Mouse (Mus musculus) layer of hippocampus, adult 2 months (tissue): Measurements from ENCODE around the gene Gm17124. TPM values are rescaled to one million over a fixed set of nuclear protein-coding genes. Genes with fewer than 3 reads are reported as not detected.
"Not testable (repeated sequence)": the region's sequence is repeated elsewhere in the genome, so short reads cannot be mapped to it uniquely, and the experiment has no call there.

Source experiments
- DNase-seq, 2 experiments: peaks; one replicate each; pipeline ENCODE4 v3.0.0; 2022; ENCODE audit warnings: low spot score in 2 of 2
- H3K27ac ChIP-seq: fragments of 200-600 bp; 2 replicates; pipeline ENCODE4 v1.8.1; 2022
- H3K4me3 ChIP-seq: fragments of 200-600 bp; 2 replicates; pipeline ENCODE4 v1.8.1; 2022; ENCODE audit warnings: mild to moderate bottlenecking
- long read RNA-seq, 2 experiments: library from polyadenylated mRNA; stranded (forward); transcript quantifications; one replicate each; pipeline ENCODE4 v2.0.0; 2021; ENCODE audit warnings: borderline mapping rate in 2 of 2
- microRNA-seq, 2 experiments: library from miRNA; unstranded; fragments of <30 nt; microRNA quantifications; one replicate each; pipeline ENCODE4 v1.2.0; 2021
- total RNA-seq, 2 experiments: library from RNA; stranded (reverse); gene quantifications; 2 replicates each; pipeline ENCODE4 v1.2.3; 2021

Gm17124 gene
- total RNA-seq, result not detected
- long read RNA-seq, experiment 1, result 0 reads
- long read RNA-seq, experiment 2, result 0 reads

DNA sequence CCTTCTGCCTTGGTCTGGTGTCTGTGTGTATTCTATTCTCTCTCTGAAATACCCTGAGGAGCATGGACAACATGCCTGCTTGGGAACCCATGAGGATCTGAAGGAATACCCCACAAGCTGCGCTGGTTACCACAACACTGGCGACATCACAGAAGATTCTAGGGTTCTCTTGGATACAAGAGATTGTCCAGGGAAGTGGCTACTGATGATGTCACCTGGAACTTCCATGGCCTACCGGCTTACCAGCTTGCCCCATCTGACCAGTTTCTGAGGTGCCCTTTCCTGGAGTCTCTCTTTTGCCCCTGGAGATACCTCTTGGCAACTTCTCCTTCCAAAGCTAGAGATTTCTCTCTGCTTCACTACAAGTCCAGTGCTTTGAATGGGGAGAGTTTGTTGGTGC is at the start of gene Gm17124:
TSS of gene Gm17124 (minus strand) at position 101 of the 400 bp plus-strand sequence.
- not testable (repeated sequence) for H3K4me3 ChIP-seq, H3K27ac ChIP-seq, DNase-seq

GRCm38 (mm10) chr14:42641817-42642216 is 42.1 kb upstream of the Gm17124 start, which contains the start of gene Gm3633:
Gene Gm3633 (minus strand): TSS chr14:42641917.
- not testable (repeated sequence) for H3K27ac ChIP-seq, H3K4me3 ChIP-seq

More at GRCm38 (mm10) chr14:42641817-42642216, 42.1 kb upstream of the Gm17124 start, which contains the start of gene Gm3633:
- not testable (repeated sequence) for DNase-seq

Small RNA genes lying within 50 kb of the gene (microRNA-seq; reads per million reads assigned to microRNA genes)
- gene Gm23620 (0 reads per million in 2 experiments), gene Gm25228 (0 reads per million in 2 experiments)

Other genes with a start within 250 kb of the Gm17124 start
- not detected for gene Gm8005, start 160.2 kb downstream of the Gm17124 start, total RNA-seq
- not detected for gene Gm8011, start 136.0 kb downstream of the Gm17124 start, total RNA-seq
- not detected for gene Gm8020, start 97.5 kb downstream of the Gm17124 start, total RNA-seq
- gene Gm8024, start 75.6 kb downstream of the Gm17124 start, total RNA-seq, result not detected
- gene Gm3633, start 42.0 kb upstream of the Gm17124 start, total RNA-seq, result not detected
- not detected for gene Gm10378, start 56.1 kb upstream of the Gm17124 start, total RNA-seq
- not detected for gene Gm3015, start 168.9 kb upstream of the Gm17124 start, total RNA-seq
- gene Gm10377, start 198.1 kb upstream of the Gm17124 start, total RNA-seq, result not detected